Mouse (Mus musculus): ENCODE results near the gene Dnajc12.

GRCm38 (mm10) chr10:63381498-63382280 lies 554 bp upstream of the Dnajc12 start, which contains the start of gene Sirt1:
- TF ChIP-seq CTCF (IDR thresholded peaks at IDR 0.05; ENCODE audit: low read depth) (no peak), EP300 (IDR thresholded peaks at IDR 0.05; ENCODE audit: low read depth) (no peak)
